Mouse (Mus musculus) G1E (cell line): Measurements from ENCODE around the gene Dennd1a. TPM values are rescaled to one million over a fixed set of nuclear protein-coding genes. Genes with fewer than 3 reads are reported as not detected.

Source experiments
- ATAC-seq: 2 replicates; pipeline ENCODE4 v1.8.0; 2016; ENCODE audit warnings: mild to moderate bottlenecking; ENCODE audit not compliant: insufficient number of reproducible peaks, poor library complexity, low FRiP score, severe bottlenecking; ENCODE audit errors: extremely low read depth
- DNase-seq: peaks from one replicate; pipeline ENCODE4 v3.0.0; 2012; ENCODE audit warnings: low spot score
- H3K27me3 ChIP-seq: 2 replicates; pipeline ENCODE4 v1.6.1; 2012; ENCODE audit warnings: mild to moderate bottlenecking, low read length, inconsistent platforms; ENCODE audit not compliant: insufficient read depth
- H3K36me3 ChIP-seq: replicated peaks from 2 replicates; pipeline ENCODE3; 2012; ENCODE audit warnings: mild to moderate bottlenecking, inconsistent platforms
- H3K4me1 ChIP-seq: 2 replicates; pipeline ENCODE4 v1.6.1; 2012; ENCODE audit warnings: low read depth, low read length, inconsistent platforms, mixed read lengths; ENCODE audit not compliant: insufficient read depth
- H3K4me3 ChIP-seq: 2 replicates; pipeline ENCODE4 v1.5.1; 2012; ENCODE audit warnings: low read depth, mild to moderate bottlenecking, inconsistent platforms, low read length, moderate library complexity, mixed read lengths
- H3K9me3 ChIP-seq: replicated peaks from 2 replicates; pipeline ENCODE4 v1.6.1; 2012; ENCODE audit warnings: inconsistent platforms
- CTCF ChIP-seq: IDR thresholded peaks from 2 replicates; pipeline ENCODE4 v1.5.1; 2012; ENCODE audit warnings: low read depth, low read length, inconsistent platforms, mixed read lengths
- GATA1 ChIP-seq: IDR thresholded peaks from 2 replicates; pipeline ENCODE4 v1.6.1; 2012; ENCODE audit warnings: borderline replicate concordance, low read length, inconsistent platforms, mixed read lengths
- GATA2 ChIP-seq: IDR thresholded peaks from 2 replicates; pipeline ENCODE4 v1.6.1; 2012; ENCODE audit warnings: low read depth, low read length, inconsistent platforms, borderline replicate concordance
- POLR2AphosphoS5 ChIP-seq: IDR thresholded peaks from 2 replicates; pipeline ENCODE4 v1.6.1; 2012; ENCODE audit warnings: low read depth, low read length, inconsistent platforms; ENCODE audit not compliant: insufficient replicate concordance
- TAL1 ChIP-seq: conservative IDR thresholded peaks from 2 replicates; pipeline ENCODE4 v1.6.1; 2012; ENCODE audit warnings: low read depth, low read length, inconsistent platforms, mixed read lengths
- polyA plus RNA-seq: library from polyadenylated mRNA; stranded (reverse); fragments of >175 nt; gene quantifications from 2 replicates; pipeline ENCODE4 v1.2.3, GENCODE M21; 2012
- total RNA-seq, 2 experiments: library from RNA; stranded (forward) in 1 of 2; stranded (reverse) in 1 of 2; fragments of 200-1000 nt in 1 of 2; fragments of >200 nt in 1 of 2; fragmentation: Nextera tagmentation in 1 of 2; gene quantifications; 2 replicates each; pipeline ENCODE4 v1.2.3; 2014 to 2017

The Dennd1a gene
- total and polyA plus RNA-seq, 3 experiments, result 25.5 to 78.7 (median 71.0) TPM

- H3K4me3 ChIP-seq, result no peak overlapping the region
- DNase-seq (no peak), ATAC-seq (no peak)
- peaks cover 69% of the 10 kb centered on the region for H3K36me3 ChIP-seq
- TF ChIP-seq GATA2, result no peak
- TF ChIP-seq GATA1, result no peak
- TF ChIP-seq TAL1, result no peak
- H3K27me3 ChIP-seq, result no peaks in the 10 kb centered on the region
- H3K4me1 ChIP-seq, result no peaks in the 10 kb centered on the region
- no peaks in the 10 kb centered on the region for H3K9me3 ChIP-seq
Observed at GRCm38 (mm10) chr2:37842719-37843118, 444.5 kb downstream of the Dennd1a start.

GRCm38 (mm10) chr2:37842151-37842569 lies 445.0 kb downstream of the Dennd1a start:
- ATAC-seq (no peak), DNase-seq (no peak)
- H3K9me3 ChIP-seq, result no peaks in the 10 kb centered on the region
- no peaks in the 10 kb centered on the region for H3K27me3 ChIP-seq
- no peaks in the 10 kb centered on the region for H3K4me1 ChIP-seq
- peaks cover 71% of the 10 kb centered on the region for H3K36me3 ChIP-seq
- no peak overlapping the region for H3K4me3 ChIP-seq
- TF ChIP-seq GATA1 (no peak), TAL1 (no peak), CTCF (no peak), POLR2AphosphoS5 (no peak), GATA2 (no peak)

- DNase-seq, result no peak
- Histone ChIP-seq H3K4me1 (no peaks in the 10 kb centered on the region), H3K4me3 (no peak overlapping the region), H3K36me3 (peaks cover 72% of the 10 kb centered on the region), H3K27me3 (no peaks in the 10 kb centered on the region), H3K9me3 (no peaks in the 10 kb centered on the region)
- TF ChIP-seq POLR2AphosphoS5 (no peak), TAL1 (no peak), GATA1 (no peak), CTCF (no peak), GATA2 (no peak)
- ATAC-seq, result no peak
Observed at GRCm38 (mm10) chr2:37839922-37840321, 447.3 kb downstream of the Dennd1a start.

DNA sequence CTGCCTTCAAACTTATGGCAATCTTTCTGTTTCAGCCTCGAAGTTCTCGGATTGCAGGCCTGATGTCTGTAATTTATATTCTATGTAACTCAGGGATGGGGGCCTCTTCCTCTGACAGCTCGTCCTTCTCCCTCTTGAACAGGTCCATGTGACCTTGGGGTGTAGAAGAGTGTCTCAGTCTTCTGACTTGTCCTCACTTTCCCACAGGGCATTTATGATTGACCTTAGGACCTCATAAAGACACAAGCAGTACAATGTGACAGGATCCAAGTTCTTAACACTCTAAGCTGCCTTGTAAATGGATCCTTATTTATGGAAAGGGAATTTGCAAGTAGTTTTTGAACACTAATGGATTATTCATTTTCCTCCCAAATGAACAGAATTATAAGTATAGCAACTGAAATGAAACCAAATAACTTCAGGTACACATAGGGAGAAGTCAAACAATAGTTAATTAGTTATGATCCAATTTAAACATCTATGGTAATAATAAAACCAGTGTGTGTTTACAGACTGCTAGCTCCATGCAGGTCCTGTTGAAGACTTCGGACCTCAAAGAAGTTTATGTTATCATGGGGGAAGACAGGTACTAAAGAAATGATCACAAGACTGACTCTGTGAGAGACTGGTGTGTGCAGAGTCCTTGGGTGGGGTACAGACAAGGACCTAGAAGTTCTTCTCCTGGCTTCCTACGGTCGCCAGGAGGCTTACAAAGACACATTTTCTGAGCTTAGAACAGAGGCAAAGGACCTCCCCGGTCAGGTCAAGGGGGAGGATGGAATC lies 448.8 kb downstream of the Dennd1a start:
- TF ChIP-seq TAL1, result no peak
- TF ChIP-seq GATA2, result no peak
- TF ChIP-seq POLR2AphosphoS5, result no peak
- no peak for TF ChIP-seq GATA1
- no peak for TF ChIP-seq CTCF
- no peaks in the 10 kb centered on the region for H3K27me3 ChIP-seq
- DNase-seq (no peak), ATAC-seq (no peak)
- no peaks in the 10 kb centered on the region for H3K9me3 ChIP-seq
- H3K4me1 ChIP-seq, result no peaks in the 10 kb centered on the region
- peaks cover 81% of the 10 kb centered on the region for H3K36me3 ChIP-seq
- no peak overlapping the region for H3K4me3 ChIP-seq

- Histone ChIP-seq H3K36me3 (peaks cover 84% of the 10 kb centered on the region), H3K27me3 (no peaks in the 10 kb centered on the region), H3K4me3 (no peak overlapping the region), H3K4me1 (no peaks in the 10 kb centered on the region), H3K9me3 (no peaks in the 10 kb centered on the region)
- ATAC-seq, result no peak
- no peak for TF ChIP-seq TAL1
- no peak for TF ChIP-seq POLR2AphosphoS5
- TF ChIP-seq GATA1, result no peak
- no peak for TF ChIP-seq GATA2
- no peak for TF ChIP-seq CTCF
- DNase-seq, result no peak
Observed at GRCm38 (mm10) chr2:37837542-37837941, 449.6 kb downstream of the Dennd1a start.

DNA sequence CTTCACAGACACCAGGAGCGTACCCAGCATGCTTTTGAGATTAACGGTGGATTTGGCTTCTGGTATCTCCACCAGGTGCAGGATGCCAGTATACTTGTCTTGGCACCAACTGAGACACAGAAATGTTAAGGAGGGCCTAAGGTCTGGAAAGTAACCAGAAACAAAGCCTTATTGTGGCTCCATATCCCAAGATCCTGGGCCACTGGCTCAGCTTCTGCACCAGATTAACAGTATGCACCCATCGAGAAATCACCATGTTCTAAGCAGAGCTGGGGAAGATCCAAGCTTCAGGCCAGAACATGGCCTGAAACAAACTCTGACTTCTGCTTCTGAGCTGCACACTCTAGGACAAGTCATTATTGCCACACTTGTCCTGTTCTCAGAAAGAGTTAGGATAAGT lies 450.3 kb downstream of the Dennd1a start:
- ATAC-seq, result no peak

More for the DNA sequence above, 450.3 kb downstream of the Dennd1a start:
- TF ChIP-seq CTCF (no peak), POLR2AphosphoS5 (no peak), TAL1 (no peak), GATA1 (no peak), GATA2 (no peak)
- Histone ChIP-seq H3K4me1 (no peaks in the 10 kb centered on the region), H3K36me3 (peaks cover 83% of the 10 kb centered on the region), H3K4me3 (no peak overlapping the region), H3K27me3 (no peaks in the 10 kb centered on the region), H3K9me3 (no peaks in the 10 kb centered on the region)
- no peak for DNase-seq
